8 mouse cellular contexts compared by ENCODE assay signal in genomic region chr15:93518941-93519835, GRCm38 (mm10).
DNase-seq lines count a peak whose midpoint lies in the region; ATAC-seq and TF ChIP-seq lines count a peak whose summit lies in the region.

No protein-coding gene starts in this region.

- TF ChIP-seq POLR2A in bone marrow, adult 2 months (IDR thresholded peaks at IDR 0.05; ENCODE audit: borderline replicate concordance, control insufficient read depth, low read depth, low read length), result no peak
- no peak for TF ChIP-seq POLR2A in liver, adult 2 months (IDR thresholded peaks at IDR 0.05; ENCODE audit: extremely low read depth, insufficient read depth, low read length)

- H3K27me3 ChIP-seq in embryonic facial prominence, embryonic 13.5 days, result no peaks in the 10 kb centered on the region
- H3K27me3 ChIP-seq in liver, adult 2 months (ENCODE audit: control insufficient read depth, insufficient read depth, low read length), result no peaks in the 10 kb centered on the region

- H3K4me3 ChIP-seq in bone marrow, adult 2 months (replicated peaks; ENCODE audit: control insufficient read depth, low read depth, low read length), result peak overlapping the region; percentile 64
- peak overlapping the region; percentile 77 for H3K4me3 ChIP-seq in embryonic facial prominence, embryonic 13.5 days
- H3K4me3 ChIP-seq in liver, adult 2 months (ENCODE audit: insufficient read depth, low read depth, low read length), result peak overlapping the region; percentile 85

- H3K9ac ChIP-seq in embryonic facial prominence, embryonic 13.5 days, result peak overlapping the region; percentile 83
- H3K9ac ChIP-seq in liver, adult 2 months (ENCODE audit: low read depth, low read length), result peak overlapping the region; percentile 93

- peak overlapping the region; percentile 10; the same call in 1 of the 2 replicates for H3K27ac ChIP-seq in bone marrow, adult 2 months (ENCODE audit: control insufficient read depth, insufficient read depth, low read depth, low read length, poor library complexity)
- peak overlapping the region; percentile 87 for H3K27ac ChIP-seq in embryonic facial prominence, embryonic 13.5 days
- peak overlapping the region; percentile 63 for H3K27ac ChIP-seq in liver, adult 2 months (replicated peaks; ENCODE audit: insufficient read depth, low read depth, low read length)

- peak; percentile 78 for ATAC-seq in embryonic facial prominence, embryonic 13.5 days (ENCODE audit: insufficient number of reproducible peaks, insufficient read depth, low FRiP score, low TSS enrichment, low read depth)

- no peaks in the 10 kb centered on the region for H3K4me1 ChIP-seq in bone marrow, adult 2 months (ENCODE audit: control insufficient read depth, insufficient read depth, low read length)
- peaks cover 77% of the 10 kb centered on the region for H3K4me1 ChIP-seq in embryonic facial prominence, embryonic 13.5 days
- H3K4me1 ChIP-seq in liver, adult 2 months (ENCODE audit: control insufficient read depth, insufficient read depth, low read length), result peaks cover 13% of the 10 kb centered on the region; the same call in 1 of the 2 replicates

- no peaks in the 10 kb centered on the region for H3K36me3 ChIP-seq in embryonic facial prominence, embryonic 13.5 days
- H3K36me3 ChIP-seq in liver, adult 2 months (ENCODE audit: control insufficient read depth, insufficient read depth, low read length), result no peaks in the 10 kb centered on the region

- 1% methylated on average over 81 of the region's 85 CpGs for WGBS in bone marrow, adult 2 months
- 1% methylated on average over 85 of the region's 85 CpGs for WGBS in embryonic facial prominence, embryonic 13.5 days
- under 1% methylated on average over 85 of the region's 85 CpGs for WGBS in liver, adult 2 months

- DNase-seq in A20 (ENCODE audit: low read depth, low spot score), result peak; percentile 68
- peak; percentile 81 for DNase-seq in heart, adult 8-10 months (ENCODE audit: low spot score)
- DNase-seq in kidney, adult 8-10 months, result peak; percentile 70 to 78
- peak; percentile 46 for DNase-seq in liver, adult 2 months (ENCODE audit: extremely low read depth, low read depth, low spot score)
- DNase-seq in monocyte, adult 2 months (ENCODE audit: low read depth in 1 of 2, low spot score in 2 of 2), result peak; percentile 31 to 52
- peak; percentile 83 to 89 for DNase-seq in spleen, postnatal 10 days (ENCODE audit: low spot score in 2 of 2)

- peak overlapping the region; percentile 95 for H3K4me2 ChIP-seq in embryonic facial prominence, embryonic 13.5 days

- H3K9me3 ChIP-seq in embryonic facial prominence, embryonic 13.5 days, result no peaks in the 10 kb centered on the region

- no peaks in the 10 kb centered on the region for H3K79me2 ChIP-seq in liver, adult 2 months (ENCODE audit: control insufficient read depth, insufficient read depth, low read length)

- TF ChIP-seq CTCF in bone marrow, adult 2 months (IDR thresholded peaks at IDR 0.05; ENCODE audit: control insufficient read depth, insufficient read depth, low read length), result peak; percentile 60; the same call in 1 of the 2 replicates
- peak; percentile 73 for TF ChIP-seq CTCF in liver, adult 2 months (IDR thresholded peaks at IDR 0.05; ENCODE audit: low read depth, low read length)

Comparison
In these comparisons a context has a peak if more than half of its experiments do, and no peak if none do; other contexts are left out.
1. Peak in every context shown above with its lines: DNase-seq, ATAC-seq, H3K4me3 ChIP-seq and H3K27ac ChIP-seq.
2. H3K27ac ChIP-seq: peak in every context shown above with its lines; median percentile 87 in embryonic facial prominence, embryonic 13.5 days; 63 in liver, adult 2 months; 10 in bone marrow, adult 2 months.